Mouse (Mus musculus) midbrain, embryonic 10.5 days (tissue): ENCODE results near the gene 4930469K13Rik. TPM values are rescaled to one million over a fixed set of nuclear protein-coding genes. Genes with fewer than 3 reads are reported as not detected.

ENCODE experiments used
- DNase-seq: peaks from one replicate; pipeline ENCODE4 v3.0.0-alpha.2; 2017; ENCODE audit warnings: low spot score
- H3K27ac ChIP-seq: fragments of 300-500 bp; sonication (generic); replicated peaks from 2 replicates; pipeline ENCODE4 v1.5.1; 2016; ENCODE audit warnings: mild to moderate bottlenecking
- H3K27me3 ChIP-seq: fragments of 300-500 bp; sonication (generic); 2 replicates; pipeline ENCODE4 v1.6.1; 2016; ENCODE audit warnings: low read depth, mild to moderate bottlenecking; ENCODE audit not compliant: poor library complexity, severe bottlenecking
- H3K36me3 ChIP-seq: fragments of 300-500 bp; sonication (generic); 2 replicates; pipeline ENCODE4 v1.6.1; 2016; ENCODE audit warnings: mild to moderate bottlenecking, moderate library complexity
- H3K4me1 ChIP-seq: fragments of 300-500 bp; sonication (generic); 2 replicates; pipeline ENCODE4 v1.6.1; 2016
- H3K4me3 ChIP-seq: fragments of 300-500 bp; sonication (generic); 2 replicates; pipeline ENCODE4 v1.5.1; 2016; ENCODE audit warnings: mild to moderate bottlenecking, moderate library complexity
- H3K9me3 ChIP-seq: fragments of 300-500 bp; sonication (generic); replicated peaks from 2 replicates; pipeline ENCODE4 v1.6.1; 2016; ENCODE audit warnings: mild to moderate bottlenecking
- WGBS: fragments of 180-500 bp; shearing (Covaris S2); methylation state at CpG from one replicate; pipeline ENCODE4 v1.1.7; 2016; 5-methylcytosine and 5-hydroxymethylcytosine counted together
- polyA plus RNA-seq: library from polyadenylated mRNA; unstranded; fragments of >200 nt; fragmentation: Nextera tagmentation; extraction: Ambion mirVana; gene quantifications from 2 replicates; pipeline ENCODE4 v1.2.1, GENCODE M21; 2016

Gene 4930469K13Rik
- polyA plus RNA-seq, 1 experiment from 2014 or later, result not detected

DNA sequence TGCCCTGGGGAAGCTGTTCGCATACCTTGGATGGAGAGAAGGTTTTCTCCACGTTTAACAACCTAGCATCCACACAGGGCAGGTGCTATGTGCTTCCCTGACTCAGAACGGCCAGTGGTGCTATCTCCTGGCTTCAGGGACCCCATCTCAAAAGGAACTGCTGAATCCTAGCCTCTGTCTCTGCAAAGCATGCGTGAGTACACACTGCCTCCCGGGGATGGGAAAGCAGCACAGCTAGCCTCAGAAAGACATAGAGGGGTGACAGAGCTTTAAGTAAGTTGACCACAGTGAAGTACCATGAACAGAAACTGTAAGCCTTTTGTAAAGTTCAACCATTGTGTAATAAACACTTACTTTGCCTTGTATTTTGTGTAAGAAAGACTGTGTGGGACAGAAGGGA, 104.9 kb downstream of the 4930469K13Rik start:
- H3K27me3 ChIP-seq, result no peaks in the 10 kb centered on the region; the same call in 1 of the 2 replicates
- H3K36me3 ChIP-seq, result no peaks in the 10 kb centered on the region
- H3K4me3 ChIP-seq, result no peak overlapping the region
- H3K4me1 ChIP-seq, result peaks cover 24% of the 10 kb centered on the region
- H3K27ac ChIP-seq, result 0 out of 2 replicates have a peak overlapping the region, but pooled peaks have one; percentile 33
- 61% methylated on average over 5 of the region's 5 CpGs for WGBS
- DNase-seq, result no peak
- no peaks in the 10 kb centered on the region for H3K9me3 ChIP-seq

- Histone ChIP-seq H3K27ac (0 out of 2 replicates have a peak within 1 kb of the TSS, but pooled peaks have one; percentile 33), H3K9me3 (no peaks in the 10 kb centered on the region), H3K36me3 (no peaks in the 10 kb centered on the region), H3K27me3 (no peaks in the 10 kb centered on the region; the same call in 1 of the 2 replicates), H3K4me1 (peaks cover 24% of the 10 kb centered on the region), H3K4me3 (0 out of 2 replicates have a peak within 1 kb of the TSS, but pooled peaks have one; percentile 11)
- WGBS, result 44% methylated on average over 12 of the region's 12 CpGs
- no peak for DNase-seq
Observed at GRCm38 (mm10) chr11:33992938-33993337, 105.4 kb downstream of the 4930469K13Rik start, which contains the start of gene Kcnip1. Kcnip1 (minus strand) TSS chr11:33993152.

DNA sequence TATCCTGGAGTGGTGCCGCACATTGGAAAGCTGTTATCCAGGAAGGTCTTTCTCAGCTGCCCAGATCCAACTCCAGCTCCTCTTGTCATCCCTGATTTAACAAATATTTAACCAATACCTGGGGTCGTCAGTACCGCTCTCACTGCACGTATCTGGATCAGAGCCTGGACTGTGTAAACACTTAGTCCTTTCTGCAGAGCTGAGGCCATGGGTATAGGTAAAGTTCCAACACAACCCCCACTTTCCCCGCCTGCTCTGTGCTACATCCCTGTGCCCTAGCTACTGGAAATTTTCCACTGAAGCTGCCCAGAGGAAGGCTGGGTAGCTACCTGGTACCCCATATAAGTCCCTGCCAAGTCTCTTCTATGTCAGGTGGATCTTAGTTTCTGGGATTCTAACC, 108.4 kb downstream of the 4930469K13Rik start:
- DNase-seq, result no peak
- H3K36me3 ChIP-seq, result no peaks in the 10 kb centered on the region
- peaks cover 24% of the 10 kb centered on the region for H3K4me1 ChIP-seq
- H3K27me3 ChIP-seq, result no peaks in the 10 kb centered on the region; the same call in 1 of the 2 replicates
- H3K4me3 ChIP-seq, result no peak overlapping the region
- WGBS, result 83% methylated on average over 5 of the region's 5 CpGs
- H3K27ac ChIP-seq, result no peak overlapping the region
- no peaks in the 10 kb centered on the region for H3K9me3 ChIP-seq

GRCm38 (mm10) chr11:33986525-33986924, 111.8 kb downstream of the 4930469K13Rik start:
- Histone ChIP-seq H3K4me3 (no peak overlapping the region), H3K9me3 (no peaks in the 10 kb centered on the region), H3K4me1 (peaks cover 3% of the 10 kb centered on the region; the same call in 1 of the 2 replicates), H3K36me3 (no peaks in the 10 kb centered on the region), H3K27me3 (no peaks in the 10 kb centered on the region), H3K27ac (no peak overlapping the region)
- DNase-seq, result no peak
- 87% methylated on average over 2 of the region's 2 CpGs for WGBS

DNA sequence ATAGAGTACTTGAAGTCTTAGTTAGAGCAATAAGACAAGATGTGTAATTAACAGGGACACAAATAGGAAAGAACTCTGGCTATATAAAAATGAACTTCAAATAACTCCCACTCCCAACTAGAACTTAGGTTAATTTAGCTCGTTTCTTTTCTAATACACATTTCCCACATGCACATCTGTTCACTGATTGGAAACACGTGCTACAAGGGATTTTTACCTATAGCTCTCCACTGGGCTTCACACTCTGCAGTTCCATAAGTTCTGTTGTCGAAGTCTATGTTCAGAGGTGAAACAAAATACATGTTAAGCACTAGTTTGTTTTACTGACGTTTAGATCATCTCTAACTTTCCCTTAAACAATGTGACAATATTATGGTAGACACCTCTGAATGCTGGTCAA, 118.2 kb downstream of the 4930469K13Rik start:
- no peaks in the 10 kb centered on the region for H3K9me3 ChIP-seq
- WGBS, result 86% methylated on average over 4 of the region's 4 CpGs
- H3K27ac ChIP-seq, result no peak overlapping the region
- H3K4me3 ChIP-seq, result no peak overlapping the region
- no peak for DNase-seq
- H3K27me3 ChIP-seq, result no peaks in the 10 kb centered on the region
- H3K4me1 ChIP-seq, result no peaks in the 10 kb centered on the region
- no peaks in the 10 kb centered on the region for H3K36me3 ChIP-seq

DNA sequence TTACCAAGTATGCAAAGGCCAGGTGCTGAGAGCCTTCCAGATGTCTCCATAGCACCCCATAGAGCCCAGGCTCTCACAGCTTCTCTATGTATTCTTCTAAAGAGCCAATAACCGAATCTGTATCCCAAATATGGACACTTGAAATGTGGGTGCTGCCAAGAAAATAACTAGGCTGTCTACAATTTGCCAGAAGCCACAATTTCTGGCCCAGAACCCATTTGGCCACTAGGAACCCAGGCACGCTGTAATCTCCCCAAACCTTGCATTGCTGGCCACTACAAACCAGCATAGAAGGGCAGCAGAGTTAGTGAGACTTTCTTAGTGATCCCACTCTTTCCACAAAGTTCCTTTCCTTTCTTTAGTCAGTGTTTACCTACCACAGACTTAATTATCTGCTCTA, 123.2 kb downstream of the 4930469K13Rik start:
- Histone ChIP-seq H3K36me3 (no peaks in the 10 kb centered on the region), H3K27me3 (no peaks in the 10 kb centered on the region), H3K27ac (no peak overlapping the region), H3K9me3 (no peaks in the 10 kb centered on the region), H3K4me3 (no peak overlapping the region), H3K4me1 (no peaks in the 10 kb centered on the region)
- 86% methylated on average over 2 of the region's 2 CpGs for WGBS
- DNase-seq, result no peak

DNA sequence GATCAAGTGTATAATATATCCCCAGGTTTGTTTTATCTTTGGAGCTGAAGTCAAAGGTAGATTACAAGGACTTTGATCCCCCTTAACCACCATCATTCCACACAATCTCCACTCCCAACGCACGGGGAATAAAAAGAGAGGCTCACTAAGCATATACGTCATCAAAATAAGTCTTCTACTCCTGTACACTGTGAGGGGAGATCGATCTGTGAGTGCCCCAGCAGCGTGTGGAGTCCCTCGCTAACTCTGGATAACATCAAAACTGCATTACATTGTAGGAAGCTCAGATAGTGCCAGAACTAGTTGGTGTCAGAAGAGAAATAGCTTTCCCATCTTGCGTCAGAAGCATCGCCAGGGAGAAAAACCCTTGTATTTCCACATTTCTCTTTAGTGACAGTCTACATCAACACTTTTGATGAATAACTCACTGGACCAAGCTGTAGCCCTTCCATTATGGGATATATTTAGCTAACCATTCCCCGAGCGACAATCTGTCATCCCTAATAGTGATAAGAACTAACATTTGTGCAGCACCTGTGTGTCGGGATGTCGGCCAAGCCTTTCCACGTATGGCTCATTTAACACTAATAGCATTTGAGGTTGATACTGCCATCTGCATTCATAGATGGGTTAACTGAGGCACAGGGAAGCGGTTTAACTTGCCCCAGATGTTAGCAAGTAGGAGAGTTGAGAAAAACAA, 123.9 kb downstream of the 4930469K13Rik start:
- Histone ChIP-seq H3K27me3 (no peaks in the 10 kb centered on the region), H3K27ac (no peak overlapping the region), H3K4me3 (no peak overlapping the region), H3K36me3 (no peaks in the 10 kb centered on the region), H3K9me3 (no peaks in the 10 kb centered on the region), H3K4me1 (no peaks in the 10 kb centered on the region)
- 94% methylated on average over 14 of the region's 14 CpGs for WGBS
- DNase-seq, result no peak

- Histone ChIP-seq H3K4me1 (no peaks in the 10 kb centered on the region), H3K4me3 (no peak overlapping the region), H3K36me3 (no peaks in the 10 kb centered on the region), H3K9me3 (no peaks in the 10 kb centered on the region), H3K27ac (no peak overlapping the region), H3K27me3 (no peaks in the 10 kb centered on the region)
- no peak for DNase-seq
- WGBS, result 86% methylated on average over 7 of the region's 7 CpGs
Observed at GRCm38 (mm10) chr11:33972114-33972513, 126.2 kb downstream of the 4930469K13Rik start.

GRCm38 (mm10) chr11:33969199-33969598, 129.2 kb downstream of the 4930469K13Rik start:
- Histone ChIP-seq H3K4me3 (no peak overlapping the region), H3K27me3 (no peaks in the 10 kb centered on the region), H3K4me1 (no peaks in the 10 kb centered on the region), H3K27ac (no peak overlapping the region), H3K9me3 (no peaks in the 10 kb centered on the region), H3K36me3 (no peaks in the 10 kb centered on the region)
- no peak for DNase-seq
- WGBS, result 80% methylated on average over 3 of the region's 3 CpGs

GRCm38 (mm10) chr11:33967708-33968107, 130.6 kb downstream of the 4930469K13Rik start:
- Histone ChIP-seq H3K9me3 (no peaks in the 10 kb centered on the region), H3K36me3 (no peaks in the 10 kb centered on the region), H3K27ac (no peak overlapping the region), H3K4me1 (peaks cover 8% of the 10 kb centered on the region), H3K4me3 (no peak overlapping the region), H3K27me3 (no peaks in the 10 kb centered on the region)
- DNase-seq, result no peak
- 67% methylated on average over 4 of the region's 4 CpGs for WGBS

DNA sequence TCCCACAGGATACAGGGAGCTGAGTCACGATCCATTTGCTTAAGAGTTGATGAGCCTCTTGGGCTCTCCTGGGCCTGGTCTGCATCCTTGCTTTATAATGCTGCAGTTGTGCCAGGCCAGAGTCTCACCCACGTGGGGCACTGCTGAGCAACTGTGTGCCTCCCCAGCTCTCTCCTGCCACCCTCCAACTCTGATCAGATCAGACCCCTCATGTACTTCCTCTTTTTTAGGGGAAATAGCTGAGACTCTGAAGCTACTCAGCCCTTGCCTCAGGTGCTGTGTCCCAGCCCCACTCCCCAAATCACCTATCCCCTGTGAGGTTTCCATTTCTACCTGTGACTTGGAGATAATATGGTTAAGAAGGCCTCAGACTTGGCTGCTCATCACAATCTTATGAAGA, 133.0 kb downstream of the 4930469K13Rik start:
- Histone ChIP-seq H3K4me1 (peaks cover 8% of the 10 kb centered on the region), H3K9me3 (no peaks in the 10 kb centered on the region), H3K27me3 (no peaks in the 10 kb centered on the region), H3K27ac (no peak overlapping the region), H3K36me3 (no peaks in the 10 kb centered on the region), H3K4me3 (no peak overlapping the region)
- 61% methylated on average over 2 of the region's 2 CpGs for WGBS
- DNase-seq, result no peak

GRCm38 (mm10) chr11:33962688-33963407, 135.5 kb downstream of the 4930469K13Rik start, which contains the start of gene Kcnmb1:
Kcnmb1 (plus strand) TSS chr11:33963013.
- peak within 1 kb of the TSS; percentile 10; the same call in 1 of the 2 replicates for H3K27ac ChIP-seq
- DNase-seq, result peak; percentile 14
- 48% methylated on average over 6 of the region's 6 CpGs for WGBS

GRCm38 (mm10) chr11:33962178-33962577, 136.2 kb downstream of the 4930469K13Rik start:
- Histone ChIP-seq H3K4me1 (peaks cover 8% of the 10 kb centered on the region), H3K27ac (no peak overlapping the region), H3K9me3 (no peaks in the 10 kb centered on the region), H3K4me3 (no peak overlapping the region), H3K36me3 (no peaks in the 10 kb centered on the region), H3K27me3 (no peaks in the 10 kb centered on the region)
- DNase-seq, result no peak
- WGBS, result 53% methylated on average over 7 of the region's 7 CpGs

More at GRCm38 (mm10) chr11:33962688-33963407, 135.5 kb downstream of the 4930469K13Rik start, which contains the start of gene Kcnmb1:
- Histone ChIP-seq H3K4me3 (no peak within 1 kb of the TSS), H3K36me3 (no peaks in the 10 kb centered on the region), H3K4me1 (peaks cover 8% of the 10 kb centered on the region), H3K9me3 (no peaks in the 10 kb centered on the region), H3K27me3 (no peaks in the 10 kb centered on the region)
